8 mouse cellular contexts compared by ENCODE assay signal in genomic region chr17:26041111-26041802, GRCm38 (mm10). TPM values are rescaled to one million over a fixed set of nuclear protein-coding genes. Genes with fewer than 3 reads are reported as not detected.
DNase-seq lines count a peak whose midpoint lies in the region; ATAC-seq and TF ChIP-seq lines count a peak whose summit lies in the region.

No protein-coding gene starts in this region.

- ATAC-seq in midbrain, embryonic 11.5 days (ENCODE audit: low FRiP score): no peak
- no peak for ATAC-seq in midbrain, embryonic 15.5 days (replicated peaks)
- no peak for ATAC-seq in midbrain, postnatal 0 days (ENCODE audit: low FRiP score)

- peak; percentile 94 for DNase-seq in midbrain, embryonic 11.5 days (ENCODE audit: low spot score, missing footprints)
- peak; percentile 45 for DNase-seq in WW6 (ENCODE audit: low read depth, low spot score)
- DNase-seq in cerebellum, postnatal 25 days: peak; percentile 74 to 82
- DNase-seq in heart, postnatal 10 days: peak; percentile 61 to 75
- peak; percentile 32 to 41 for DNase-seq in left cerebral cortex, adult 18-20 months (ENCODE audit: low spot score in 2 of 2)
- peak; percentile 81 for DNase-seq in midbrain, postnatal 0 days (ENCODE audit: low spot score)
- DNase-seq in thymus, postnatal 36 days: peak; percentile 43 to 54

- intact Hi-C loops in heart, postnatal 10 days (cut with DNase I): loop anchor here (1.0 to 2.0 kb wide), 2 partner anchors 28 to 49 kb away; partner anchors contain the start of genes Decr2 and Rab11fip3

- H3K9ac ChIP-seq in midbrain, embryonic 11.5 days (ENCODE audit: low read length): no peak overlapping the region
- no peak overlapping the region for H3K9ac ChIP-seq in midbrain, embryonic 15.5 days
- H3K9ac ChIP-seq in midbrain, postnatal 0 days (replicated peaks; ENCODE audit: low read length, poor library complexity, severe bottlenecking): 0 out of 2 replicates have a peak overlapping the region, but pooled peaks have one; percentile 13

- H3K36me3 ChIP-seq in midbrain, embryonic 11.5 days (ENCODE audit: control insufficient read depth, insufficient read depth, low read length): no peaks in the 10 kb centered on the region; the same call in 1 of the 2 replicates
- H3K36me3 ChIP-seq in midbrain, embryonic 15.5 days (replicated peaks): no peaks in the 10 kb centered on the region
- H3K36me3 ChIP-seq in midbrain, postnatal 0 days (ENCODE audit: insufficient read depth, low read length): no peaks in the 10 kb centered on the region

- no peaks in the 10 kb centered on the region for H3K27me3 ChIP-seq in midbrain, embryonic 11.5 days (ENCODE audit: control insufficient read depth, insufficient read depth, low read length)
- no peaks in the 10 kb centered on the region for H3K27me3 ChIP-seq in midbrain, embryonic 15.5 days (replicated peaks)
- no peaks in the 10 kb centered on the region for H3K27me3 ChIP-seq in midbrain, postnatal 0 days (ENCODE audit: insufficient read depth, low read length)

- H3K4me3 ChIP-seq in midbrain, embryonic 11.5 days (ENCODE audit: low read depth, low read length): no peak overlapping the region
- H3K4me3 ChIP-seq in midbrain, embryonic 15.5 days: no peak overlapping the region
- H3K4me3 ChIP-seq in midbrain, postnatal 0 days (ENCODE audit: low read depth, low read length): no peak overlapping the region

- no peaks in the 10 kb centered on the region for H3K9me3 ChIP-seq in midbrain, embryonic 11.5 days (ENCODE audit: control insufficient read depth, low read length)
- H3K9me3 ChIP-seq in midbrain, embryonic 15.5 days: no peaks in the 10 kb centered on the region
- no peaks in the 10 kb centered on the region for H3K9me3 ChIP-seq in midbrain, postnatal 0 days (ENCODE audit: low read length)

- 52% methylated on average over 9 of the region's 9 CpGs for WGBS in midbrain, embryonic 11.5 days
- 53% methylated on average over 9 of the region's 9 CpGs for WGBS in midbrain, embryonic 15.5 days
- WGBS in midbrain, postnatal 0 days: 50% methylated on average over 9 of the region's 9 CpGs

- no peak overlapping the region for H3K27ac ChIP-seq in midbrain, embryonic 11.5 days (ENCODE audit: low read depth, low read length)
- no peak overlapping the region for H3K27ac ChIP-seq in midbrain, embryonic 15.5 days
- peak overlapping the region; percentile 26; the same call in 1 of the 2 replicates for H3K27ac ChIP-seq in midbrain, postnatal 0 days (ENCODE audit: low read depth, low read length)

- H3K4me2 ChIP-seq in midbrain, embryonic 11.5 days: no peak overlapping the region
- no peak overlapping the region for H3K4me2 ChIP-seq in midbrain, embryonic 15.5 days
- H3K4me2 ChIP-seq in midbrain, postnatal 0 days (ENCODE audit: low read depth, low read length, poor library complexity, severe bottlenecking): no peak overlapping the region

- H3K4me1 ChIP-seq in midbrain, embryonic 11.5 days (ENCODE audit: control insufficient read depth, insufficient read depth, low read length): peaks cover 2% of the 10 kb centered on the region
- peaks cover 31% of the 10 kb centered on the region; the same call in 1 of the 2 replicates for H3K4me1 ChIP-seq in midbrain, embryonic 15.5 days
- H3K4me1 ChIP-seq in midbrain, postnatal 0 days (ENCODE audit: insufficient read depth, low read length): peaks cover 3% of the 10 kb centered on the region; the same call in 1 of the 2 replicates

- peak; percentile 85 for TF ChIP-seq CTCF in midbrain, postnatal 0 days (IDR thresholded peaks at IDR 0.05)

RNA-seq across cellular contexts. Expression of gene Rab11fip3, which starts 28.1 kb away (rescaled TPM):
- polyA plus RNA-seq in midbrain, embryonic 11.5 days (2014; fragmentation: Nextera tagmentation; extraction: Ambion mirVana): 18.1 and 18.2 TPM in 2 replicates
- 32.2 and 32.6 TPM in 2 replicates for polyA plus RNA-seq in midbrain, embryonic 15.5 days (2015; fragmentation: Nextera tagmentation; extraction: Ambion mirVana)
- total RNA-seq in heart, postnatal 10 days (2021): 10 to 100 TPM; 23.4 to 24.1 TPM
- total RNA-seq in left cerebral cortex, adult 18-20 months (2021): 10 to 100 TPM; 97.8 to 98.4 TPM
- 34.7 and 35.7 TPM in 2 replicates for total RNA-seq in midbrain, postnatal 0 days (2014; rRNA removed)
- 14.8 and 18.3 TPM in 2 replicates for polyA plus RNA-seq in midbrain, postnatal 0 days (2015; fragmentation: Nextera tagmentation; extraction: Ambion mirVana)

RNA-seq across cellular contexts. Expression of gene Decr2, which starts 48.9 kb away (rescaled TPM):
- polyA plus RNA-seq in midbrain, embryonic 11.5 days (2014; fragmentation: Nextera tagmentation; extraction: Ambion mirVana): 17.0 and 18.1 TPM in 2 replicates
- 34.2 and 36.3 TPM in 2 replicates for polyA plus RNA-seq in midbrain, embryonic 15.5 days (2015; fragmentation: Nextera tagmentation; extraction: Ambion mirVana)
- total RNA-seq in heart, postnatal 10 days (2021): 10 to 100 TPM; 14.4 to 16.7 TPM
- total RNA-seq in left cerebral cortex, adult 18-20 months (2021): 10 to 100 TPM; 29.9 to 35.5 TPM
- 38.0 and 41.1 TPM in 2 replicates for total RNA-seq in midbrain, postnatal 0 days (2014; rRNA removed)
- polyA plus RNA-seq in midbrain, postnatal 0 days (2015; fragmentation: Nextera tagmentation; extraction: Ambion mirVana): 42.3 and 44.4 TPM in 2 replicates

RNA-seq across cellular contexts. Expression of gene Nme4, which starts 54.1 kb away (rescaled TPM):
- polyA plus RNA-seq in midbrain, embryonic 11.5 days (2014; fragmentation: Nextera tagmentation; extraction: Ambion mirVana): 51.5 and 57.7 TPM in 2 replicates
- 24.7 and 25.1 TPM in 2 replicates for polyA plus RNA-seq in midbrain, embryonic 15.5 days (2015; fragmentation: Nextera tagmentation; extraction: Ambion mirVana)
- 1 to 10 TPM; 3.6 to 5.2 TPM for total RNA-seq in heart, postnatal 10 days (2021)
- total RNA-seq in left cerebral cortex, adult 18-20 months (2021): 1 to 10 TPM; 3.2 to 3.9 TPM
- 6.4 and 7.7 TPM in 2 replicates for total RNA-seq in midbrain, postnatal 0 days (2014; rRNA removed)
- polyA plus RNA-seq in midbrain, postnatal 0 days (2015; fragmentation: Nextera tagmentation; extraction: Ambion mirVana): 9.2 and 10.2 TPM in 2 replicates

RNA-seq across cellular contexts. Expression of gene Capn15, which starts 55.7 kb away (rescaled TPM):
- 19.0 and 21.5 TPM in 2 replicates for polyA plus RNA-seq in midbrain, embryonic 11.5 days (2014; fragmentation: Nextera tagmentation; extraction: Ambion mirVana)
- polyA plus RNA-seq in midbrain, embryonic 15.5 days (2015; fragmentation: Nextera tagmentation; extraction: Ambion mirVana): 22.2 and 23.8 TPM in 2 replicates
- total RNA-seq in heart, postnatal 10 days (2021): 10 to 100 TPM; 12.6 to 13.5 TPM
- total RNA-seq in left cerebral cortex, adult 18-20 months (2021): 10 to 100 TPM; 50.6 to 51.4 TPM
- 29.7 and 36.8 TPM in 2 replicates for total RNA-seq in midbrain, postnatal 0 days (2014; rRNA removed)
- 14.7 and 20.1 TPM in 2 replicates for polyA plus RNA-seq in midbrain, postnatal 0 days (2015; fragmentation: Nextera tagmentation; extraction: Ambion mirVana)

Comparison
In these comparisons a context has a peak if more than half of its experiments do, and no peak if none do; other contexts are left out.
1. DNase-seq: peak in every context shown above with its lines; median percentile 94 in midbrain, embryonic 11.5 days; 81 in midbrain, postnatal 0 days; 78 in cerebellum, postnatal 25 days; 68 in heart, postnatal 10 days; 48 in thymus, postnatal 36 days; 45 in WW6; 36 in left cerebral cortex, adult 18-20 months.